Mouse (Mus musculus): ENCODE measurements at regions not wholly inside any gene's neighbourhood (a gene's known extent, or its start where the extent isn't known, plus 50 kb on each side); places are given as distances from the start of the nearest gene placed in this dataset.

- peak; percentile 3 for DNase-seq (ENCODE audit: low read depth)
Measured at GRCm38 (mm10) chrX:6261469-6261868, 59.1 kb downstream of the Bmp15 start.

GRCm38 (mm10) chrX:6258523-6258922, 62.0 kb downstream of the Bmp15 start:
- DNase-seq (ENCODE audit: low read depth), result no peak

GRCm38 (mm10) chrX:6254058-6254457, 66.5 kb downstream of the Bmp15 start:
- no peak for DNase-seq (ENCODE audit: low read depth)

GRCm38 (mm10) chrX:6252873-6253272, 67.6 kb downstream of the Bmp15 start:
- no peak for DNase-seq (ENCODE audit: low read depth)
